Mouse (Mus musculus): Measurements from ENCODE around the gene Stk38l.
"Not testable (repeated sequence)": the region's sequence is repeated elsewhere in the genome, so short reads cannot be mapped to it uniquely, and the experiment has no call there.

Stk38l gene

DNA sequence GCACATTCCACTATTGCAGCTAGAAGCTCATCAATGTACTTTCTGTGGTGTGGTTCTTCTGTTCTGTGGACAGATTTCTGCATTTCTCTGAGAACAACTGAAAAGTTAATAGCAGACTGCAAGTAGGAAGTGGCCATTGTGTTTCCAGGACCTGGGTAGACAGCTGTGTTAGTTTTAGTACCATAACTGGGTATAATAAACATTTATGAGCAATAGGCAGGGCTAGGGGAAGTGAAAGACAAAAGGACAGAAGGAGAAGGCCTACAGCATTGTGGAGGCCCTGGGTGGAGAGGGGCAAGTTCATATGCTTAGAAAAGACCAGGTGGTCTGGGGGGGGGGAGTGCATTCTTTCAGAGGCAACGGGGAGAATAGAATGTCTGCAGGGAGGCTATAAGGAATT is 8.8 kb downstream of the Stk38l start:
- DNase-seq (ENCODE audit: extremely low spot score) = no peak

DNA sequence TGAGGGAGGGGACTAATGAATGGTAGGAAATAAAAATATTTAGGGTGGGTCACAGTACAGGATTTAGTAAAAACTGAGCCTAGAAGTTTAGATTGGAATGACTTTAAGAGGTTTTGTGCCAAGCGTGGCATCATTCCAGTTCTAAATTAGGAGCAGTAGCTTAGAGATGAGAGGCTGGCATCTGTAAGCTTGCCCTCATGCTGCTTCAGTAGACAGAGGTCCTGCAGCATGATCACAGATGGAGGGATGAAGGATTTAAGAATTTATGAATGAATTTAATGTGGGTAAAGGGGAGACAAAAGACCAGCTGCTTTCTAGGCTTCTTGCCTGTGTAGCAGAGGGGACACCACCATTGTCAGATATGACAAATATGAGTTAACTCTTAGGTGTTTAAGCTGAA is 14.1 kb downstream of the Stk38l start:
- DNase-seq (ENCODE audit: extremely low spot score) = no peak

DNA sequence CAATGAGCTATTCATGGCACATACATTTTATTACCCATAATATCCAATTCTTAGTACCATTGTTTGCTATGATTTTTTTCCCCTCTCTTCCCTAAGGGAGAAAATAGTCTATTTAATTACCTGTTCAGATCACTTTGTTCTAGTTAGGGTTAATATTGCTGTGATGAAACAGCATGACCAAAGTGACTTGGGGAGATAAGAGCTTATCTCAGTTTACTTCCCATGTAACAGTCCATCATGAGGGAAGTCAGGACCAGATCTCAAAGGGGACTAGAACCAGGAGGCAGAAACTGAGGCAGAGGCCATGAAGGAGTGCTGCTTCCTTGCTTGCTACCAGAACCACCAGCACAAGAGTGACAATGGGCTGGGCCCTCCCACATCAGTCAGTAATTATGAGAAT is 15.9 kb downstream of the Stk38l start:
- no peak for DNase-seq (ENCODE audit: extremely low spot score)

DNA sequence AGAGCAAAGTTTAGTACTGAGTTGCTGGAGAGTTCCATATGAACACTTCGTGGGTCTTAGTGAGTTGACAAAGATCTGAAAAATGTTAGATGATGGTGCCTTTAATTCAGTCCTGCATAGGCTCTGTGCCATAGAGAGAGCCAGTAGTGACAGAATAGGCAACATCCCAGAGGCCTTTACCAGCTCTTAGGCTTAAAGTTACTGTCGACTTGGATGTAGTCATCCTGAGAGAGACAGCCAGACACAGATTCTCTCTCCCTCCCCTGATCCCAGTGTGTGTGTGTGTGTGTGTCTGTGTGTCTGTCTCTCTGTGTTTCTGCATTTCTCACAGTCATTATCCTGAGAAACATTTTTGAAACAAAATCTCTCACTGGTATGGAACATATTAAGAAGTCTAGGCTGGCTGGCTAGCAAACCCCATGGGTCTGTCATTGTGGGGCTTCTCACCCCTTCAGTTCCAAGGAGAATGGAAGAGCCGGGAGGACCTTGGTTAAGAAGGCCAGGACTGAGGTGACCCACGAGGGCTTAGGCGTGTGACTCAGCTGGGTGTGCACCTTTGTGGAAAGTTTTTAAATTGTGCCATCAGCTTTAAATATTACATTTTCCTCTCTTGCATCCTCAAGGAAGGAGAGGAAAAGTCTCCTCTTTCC is 17.3 kb downstream of the Stk38l start:
- no peak for DNase-seq (ENCODE audit: extremely low spot score)

DNA sequence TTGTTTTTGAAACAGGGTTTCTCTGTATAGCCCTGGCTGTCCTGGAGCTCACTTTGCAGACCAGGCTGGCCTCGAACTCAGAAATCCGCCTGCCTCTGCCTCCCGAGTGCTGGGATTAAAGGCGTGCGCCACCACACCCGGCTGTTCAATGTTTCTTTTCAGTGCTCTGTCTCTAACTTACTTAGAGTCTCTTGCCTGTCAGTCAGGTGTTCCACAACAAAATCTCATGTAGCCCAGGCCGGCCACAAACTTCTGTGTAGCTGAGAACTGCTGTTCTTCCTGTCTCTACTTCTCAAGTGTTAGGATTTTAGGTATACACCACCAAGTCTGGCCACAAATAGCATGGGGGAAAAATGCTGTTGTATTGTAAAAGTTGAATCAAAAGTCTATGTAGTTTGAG is 19.5 kb downstream of the Stk38l start:
- not testable (repeated sequence) for DNase-seq (ENCODE audit: extremely low spot score)

DNA sequence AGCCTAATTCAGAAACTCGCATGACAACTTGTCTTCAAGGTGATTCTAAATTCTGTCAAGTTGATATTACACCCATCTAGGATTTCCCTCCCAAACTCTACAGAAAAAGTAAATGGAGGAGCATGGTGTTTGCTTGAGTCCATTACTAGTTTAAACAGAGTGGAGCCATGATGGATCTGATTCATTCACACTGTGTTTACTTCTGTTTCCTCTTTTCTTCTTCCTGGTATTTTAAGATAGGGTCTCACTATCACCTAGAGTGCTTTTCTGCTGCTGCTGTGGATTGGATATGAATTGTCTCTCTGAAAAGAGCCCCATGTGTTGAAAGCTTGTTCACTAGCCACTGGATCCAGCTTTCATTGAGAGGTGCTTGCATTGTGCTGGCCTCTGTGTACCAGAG is 20.4 kb downstream of the Stk38l start:
- no peak for DNase-seq (ENCODE audit: extremely low spot score)

DNA sequence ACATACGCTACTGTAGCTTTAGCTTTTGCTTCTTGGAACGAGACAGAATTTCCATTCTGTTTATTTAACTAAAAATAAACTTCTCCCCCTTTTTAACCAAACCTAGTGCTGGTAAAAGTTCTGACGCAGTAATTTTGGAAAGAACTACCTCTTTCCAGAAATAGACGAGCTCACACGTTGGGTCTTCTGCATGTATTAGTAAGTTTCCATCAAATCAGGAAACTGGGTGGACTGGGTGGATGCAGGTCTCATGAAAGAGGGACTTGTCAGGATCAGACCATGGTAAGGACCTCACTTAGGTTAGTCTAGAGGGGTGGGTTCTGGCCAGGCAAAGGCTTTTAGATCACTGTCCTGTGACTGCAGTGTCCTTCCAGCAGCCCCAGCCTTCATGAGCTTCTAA is 21.8 kb downstream of the Stk38l start:
- no peak for DNase-seq (ENCODE audit: extremely low spot score)

DNA sequence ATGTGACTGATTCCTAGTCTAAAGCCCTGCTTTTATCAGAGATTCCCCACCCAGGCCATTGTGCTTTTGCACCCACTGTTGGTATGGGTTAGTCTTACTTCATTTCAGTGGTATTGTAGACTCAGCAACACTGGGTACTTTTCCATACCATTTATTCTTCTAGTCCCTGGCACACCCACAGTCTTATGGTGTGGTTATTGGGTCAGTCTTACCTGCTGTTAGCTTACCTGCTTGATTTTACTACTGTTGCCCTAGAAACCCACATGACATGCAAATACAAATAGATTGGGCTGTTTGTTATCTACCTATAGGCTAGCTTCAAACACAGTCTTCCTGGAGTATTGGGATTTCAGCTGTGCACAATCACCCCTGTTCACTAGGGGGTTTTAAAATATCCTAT is 22.3 kb downstream of the Stk38l start:
- no peak for DNase-seq (ENCODE audit: extremely low spot score)

DNA sequence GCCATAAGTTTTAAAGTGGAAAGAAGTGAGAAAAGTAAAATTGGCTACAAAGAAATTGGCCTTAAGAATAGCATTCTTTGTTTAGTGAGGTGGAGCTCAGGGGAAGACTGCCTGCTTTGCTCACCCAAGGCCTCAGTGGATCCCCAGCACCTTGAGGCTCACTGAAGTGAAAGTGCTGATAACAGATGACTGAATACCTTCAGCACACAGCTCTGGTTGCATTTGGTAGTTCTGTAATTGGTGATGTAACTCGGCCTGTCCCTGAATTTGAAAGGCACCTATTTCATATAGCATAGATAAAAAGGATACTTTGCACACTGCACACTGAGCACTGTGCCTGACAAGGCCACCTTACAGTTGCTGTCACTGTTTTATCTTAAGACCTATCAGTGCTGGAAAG is 23.5 kb downstream of the Stk38l start:
- DNase-seq (ENCODE audit: extremely low spot score) = no peak

DNA sequence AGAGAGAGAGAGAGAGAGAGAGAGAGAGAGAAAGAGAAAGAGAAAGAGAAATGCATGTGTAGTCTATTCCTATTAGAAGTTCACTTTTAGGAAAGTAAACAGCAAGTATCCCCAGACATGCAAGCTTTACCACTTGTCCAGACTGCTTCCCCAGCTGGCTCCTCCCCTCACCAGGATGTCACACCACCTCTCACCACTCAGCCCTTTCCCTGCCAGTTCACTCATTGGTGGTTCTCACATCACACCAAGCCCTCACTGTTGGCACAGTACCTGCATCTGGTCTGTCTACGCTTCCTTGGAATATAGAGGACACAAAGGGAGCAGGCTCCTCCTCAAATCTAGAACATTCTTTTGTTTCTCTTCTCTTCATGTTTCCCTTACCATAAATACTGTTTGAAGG is 26.9 kb downstream of the Stk38l start:
- no peak for DNase-seq (ENCODE audit: extremely low spot score)

DNA sequence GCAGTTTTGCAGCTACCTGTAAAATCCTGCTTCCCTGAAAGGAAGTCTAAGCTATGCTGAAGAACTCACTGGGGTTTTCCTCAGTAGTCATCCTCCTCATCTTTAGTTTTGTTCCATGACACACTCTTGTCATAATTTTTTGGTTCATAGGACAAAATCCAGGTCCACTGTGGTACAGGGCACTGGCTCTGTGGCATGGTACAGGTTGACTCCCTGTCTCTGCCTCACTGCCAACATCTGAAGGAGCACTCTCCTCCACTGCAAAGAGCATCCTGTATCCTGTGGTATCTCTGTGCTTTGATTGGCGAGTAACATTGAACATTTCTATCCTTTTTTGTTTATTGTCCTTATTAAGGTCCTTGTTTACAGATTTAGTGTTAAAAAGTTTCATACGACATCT is 27.4 kb downstream of the Stk38l start:
- no peak for DNase-seq (ENCODE audit: extremely low spot score)

DNA sequence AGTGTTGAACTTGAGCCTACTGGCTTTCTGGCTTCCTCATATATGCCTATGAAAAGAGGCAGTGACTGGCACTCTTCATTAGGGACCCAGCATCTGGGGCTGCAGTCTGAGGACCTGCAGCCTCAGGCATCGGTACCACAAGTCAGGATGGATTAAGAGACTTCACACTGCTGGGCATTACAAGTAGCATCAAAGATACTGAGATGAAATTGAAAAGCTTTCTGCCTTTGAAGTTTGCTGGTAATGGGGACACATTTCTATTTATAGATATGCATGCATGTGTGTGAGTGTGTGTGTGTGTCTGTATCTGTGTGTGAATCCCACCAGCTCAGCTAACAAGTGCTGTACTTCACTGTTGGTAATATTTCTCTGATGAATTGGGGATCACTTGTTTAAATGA is 27.8 kb downstream of the Stk38l start:
- no peak for DNase-seq (ENCODE audit: extremely low spot score)

DNA sequence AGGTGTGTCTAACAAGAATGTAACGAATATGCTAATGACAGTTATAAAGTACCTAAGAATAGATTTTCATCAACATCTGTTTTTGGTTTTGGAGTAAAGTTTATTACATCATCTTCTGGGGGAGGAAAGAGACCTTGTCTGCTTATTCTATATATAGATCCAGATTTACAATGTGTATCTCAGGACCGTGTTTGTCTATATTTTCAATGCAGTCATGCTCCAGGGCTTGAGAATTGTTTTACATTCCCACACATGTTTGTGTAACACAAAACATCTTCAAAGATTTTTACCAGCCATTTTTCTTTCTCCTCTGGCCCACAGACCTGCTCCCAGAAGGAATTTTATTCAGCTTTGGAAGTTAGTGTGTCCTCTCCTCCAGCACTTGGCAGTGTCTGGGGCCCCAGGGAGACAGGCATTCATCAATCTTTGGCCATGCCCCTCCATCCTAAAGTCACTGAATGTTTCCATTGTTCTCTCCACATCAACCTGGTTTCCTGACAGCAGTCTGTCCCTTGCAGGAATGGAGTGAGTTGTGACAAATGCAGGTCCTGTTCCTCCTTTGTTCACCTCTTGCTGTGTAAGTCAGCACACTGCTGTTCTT is 28.9 kb downstream of the Stk38l start:
- no peak for DNase-seq (ENCODE audit: extremely low spot score)

DNA sequence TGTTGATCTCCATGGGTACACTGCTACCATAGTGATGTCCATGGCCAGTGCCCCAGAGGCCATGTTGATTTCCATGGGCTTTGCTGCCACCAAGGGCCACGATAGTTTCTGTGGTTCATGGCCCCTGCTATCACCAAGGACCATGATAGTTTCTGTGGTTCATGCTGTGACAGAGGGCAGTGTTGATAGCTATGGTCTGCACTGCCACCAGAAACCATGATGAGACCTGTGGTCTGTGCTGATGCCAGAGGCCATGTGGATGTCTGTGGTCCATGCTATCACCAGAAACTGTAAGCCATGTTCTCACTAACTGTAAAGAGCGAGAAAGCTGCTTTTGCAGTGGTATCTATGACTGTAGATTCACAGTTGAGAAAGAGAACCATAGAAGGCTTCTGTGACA is 30.3 kb downstream of the Stk38l start:
- DNase-seq (ENCODE audit: extremely low spot score) = no peak

DNA sequence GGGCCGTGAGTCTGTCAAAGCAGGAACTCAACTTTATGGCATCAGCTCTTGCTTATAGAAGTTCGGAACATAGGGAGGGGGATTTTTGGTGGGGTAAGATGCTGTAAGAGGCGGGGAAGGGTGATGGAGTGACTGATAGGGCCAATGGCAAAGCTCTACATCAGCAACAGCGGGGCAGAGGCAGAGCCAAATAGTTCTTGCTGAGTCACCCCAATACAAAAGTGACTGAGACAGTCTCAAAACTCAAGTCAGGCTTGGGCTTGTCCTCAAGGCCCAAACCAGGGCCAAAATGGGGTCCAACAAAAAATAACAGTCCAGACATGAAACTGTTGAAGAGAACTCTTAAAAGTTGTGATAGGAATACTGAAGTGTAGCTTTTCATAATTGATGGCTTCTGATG is 30.9 kb downstream of the Stk38l start:
- no peak for DNase-seq (ENCODE audit: extremely low spot score)

DNA sequence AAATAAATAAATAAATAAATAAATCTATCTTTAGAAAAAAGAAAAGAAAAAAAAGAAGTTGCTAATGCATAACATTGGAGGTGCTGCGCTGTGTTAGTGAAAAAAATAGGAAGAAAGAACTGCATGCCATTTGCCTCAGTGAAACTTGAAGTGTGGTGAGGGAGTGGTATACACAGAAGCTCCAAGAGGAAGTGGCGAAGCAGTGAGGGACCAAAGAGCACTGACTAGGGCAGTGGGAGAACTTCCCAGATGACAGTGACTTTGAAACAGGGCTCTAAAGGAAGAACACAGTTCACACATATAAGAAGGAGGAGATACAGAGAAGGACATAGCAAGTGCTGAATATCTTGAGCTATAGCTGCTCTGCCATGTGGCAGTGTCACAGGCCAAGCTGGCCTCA is 34.2 kb downstream of the Stk38l start:
- no peak for DNase-seq (ENCODE audit: extremely low spot score)

DNA sequence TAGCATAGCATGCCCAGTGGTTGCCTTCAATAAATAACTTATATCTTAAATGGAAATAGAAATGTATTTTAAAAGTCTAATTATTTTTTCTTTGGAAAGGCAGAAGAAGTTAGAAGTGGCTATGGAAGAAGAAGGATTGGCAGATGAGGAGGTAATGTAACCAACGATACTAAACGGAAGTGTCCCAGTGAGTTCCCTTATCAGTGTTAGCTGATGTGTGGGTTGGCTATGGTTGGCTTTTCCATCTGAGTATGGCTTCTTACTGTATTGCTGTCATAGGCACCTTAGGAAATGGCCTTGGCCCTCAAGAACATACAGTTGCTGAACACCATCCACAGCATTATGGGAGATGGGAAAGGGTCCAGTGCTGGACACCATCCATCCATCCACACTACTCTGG is 35.2 kb downstream of the Stk38l start:
- no peak for DNase-seq (ENCODE audit: extremely low spot score)

DNA sequence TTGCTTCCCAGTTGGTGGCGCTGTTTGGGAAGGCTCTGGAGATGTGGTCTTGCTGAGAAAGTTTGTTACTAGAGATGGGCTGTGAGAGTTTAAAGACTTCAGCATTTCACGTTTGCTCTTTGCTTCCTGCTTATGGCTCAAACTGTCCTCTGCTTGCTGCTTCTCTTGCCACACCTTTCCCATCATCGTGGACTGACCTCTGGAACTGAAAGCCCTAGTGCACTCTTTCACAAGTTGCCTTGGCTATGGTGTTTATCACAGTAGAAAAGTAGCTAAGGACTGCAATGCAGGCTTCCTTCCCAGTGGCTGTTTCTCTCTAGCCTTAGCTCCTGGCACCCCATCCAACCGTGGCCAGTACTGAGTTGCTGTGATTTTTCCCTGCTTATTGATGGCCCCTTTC is 35.9 kb downstream of the Stk38l start:
- no peak for DNase-seq (ENCODE audit: extremely low spot score)

DNA sequence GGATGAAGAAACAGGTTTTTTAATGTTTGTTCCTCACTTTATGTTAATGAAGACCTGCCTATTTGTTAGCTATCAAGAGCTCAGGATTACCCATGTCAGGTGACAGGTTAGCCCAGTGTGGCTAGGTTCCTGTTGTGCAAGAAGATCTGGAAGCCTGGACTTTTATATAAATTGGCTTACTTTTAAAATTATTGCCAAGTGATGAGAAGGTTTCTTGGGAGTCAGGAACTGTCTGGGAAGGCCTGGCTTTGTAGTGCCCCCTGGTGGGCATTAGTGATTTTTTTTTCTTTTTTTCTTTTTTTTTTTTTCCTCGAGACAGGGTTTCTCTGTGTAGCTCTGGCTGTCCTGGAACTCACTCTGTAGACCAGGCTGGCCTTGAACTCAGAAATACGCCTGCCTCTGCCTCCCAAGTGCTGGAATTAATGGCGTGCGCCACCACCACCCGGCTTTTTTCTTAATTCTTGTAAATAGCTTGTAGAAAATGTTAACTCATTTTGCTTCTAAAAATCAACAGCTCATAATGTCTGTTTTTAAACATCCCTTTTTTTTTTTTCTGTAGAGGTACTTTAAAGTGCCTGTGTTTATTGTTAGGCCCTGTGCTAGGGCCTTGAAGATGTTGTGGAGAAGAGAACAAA is 37.6 kb downstream of the Stk38l start:
- DNase-seq (ENCODE audit: extremely low spot score) = peak; percentile 42

DNA sequence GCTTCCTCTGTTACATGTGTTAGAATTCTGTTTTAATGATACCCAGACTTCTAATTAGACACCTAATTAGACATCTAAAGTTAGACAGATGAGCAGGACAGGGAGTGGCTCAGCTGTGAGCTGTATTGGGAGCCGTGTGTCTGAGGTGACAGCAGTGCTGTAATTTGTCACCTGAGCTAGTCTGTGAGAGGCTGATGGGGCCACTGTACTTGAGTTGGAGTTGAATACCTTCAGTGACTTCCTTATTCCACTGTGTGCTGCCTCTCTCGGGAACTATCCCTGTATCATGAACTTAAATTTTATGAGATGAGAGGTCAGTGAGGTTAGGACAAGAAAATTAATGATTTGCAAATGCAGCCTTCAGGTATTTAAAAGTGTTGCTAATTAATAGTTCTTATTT is 39.8 kb downstream of the Stk38l start:
- DNase-seq (ENCODE audit: extremely low spot score) = no peak

DNA sequence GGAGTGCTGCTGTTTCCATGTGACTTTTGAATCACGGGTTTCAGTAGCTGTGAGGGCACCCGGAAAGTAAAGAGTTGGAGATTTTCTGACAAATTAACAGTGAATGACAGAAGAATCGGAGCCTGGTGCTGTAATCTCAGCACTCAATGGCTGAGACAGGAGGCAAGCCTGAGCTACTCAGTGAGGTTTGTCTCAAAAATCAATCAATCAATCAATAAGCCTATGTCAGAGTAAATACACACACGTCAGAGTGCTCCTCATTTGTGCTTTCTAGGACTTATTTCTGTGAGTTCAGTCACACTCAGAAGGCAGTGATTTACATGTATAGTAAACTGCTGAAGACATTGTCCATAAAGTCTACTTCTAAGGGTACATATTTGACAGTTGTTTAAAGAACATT is 40.5 kb downstream of the Stk38l start:
- no peak for DNase-seq (ENCODE audit: extremely low spot score)

DNA sequence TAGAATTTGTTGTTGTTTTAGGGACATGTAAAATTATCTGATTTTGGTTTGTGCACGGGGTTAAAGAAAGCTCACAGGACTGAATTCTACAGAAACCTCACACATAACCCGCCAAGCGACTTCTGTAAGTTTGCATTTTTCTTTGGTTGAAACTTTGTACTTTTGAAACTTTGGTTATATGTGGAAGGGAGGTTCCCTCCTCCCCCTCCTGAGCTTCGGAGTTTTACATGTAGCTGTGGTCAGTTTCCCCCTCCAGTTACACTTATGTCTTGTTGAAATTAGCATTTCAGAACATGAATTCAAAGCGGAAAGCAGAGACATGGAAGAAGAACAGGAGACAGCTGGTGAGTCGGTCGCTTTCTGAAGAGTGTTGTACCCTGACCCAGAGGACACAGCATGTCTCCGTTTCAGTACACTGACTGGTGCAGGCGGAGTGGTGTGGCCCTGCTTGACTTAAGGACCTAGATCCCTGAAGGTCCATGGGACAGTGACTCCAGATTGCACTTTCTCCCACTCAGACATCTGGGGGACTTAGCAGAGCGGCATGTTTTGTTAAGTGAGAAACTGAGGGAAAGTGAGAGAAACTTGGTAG is 44.1 kb downstream of the Stk38l start:
- DNase-seq (ENCODE audit: extremely low spot score) = no peak

DNA sequence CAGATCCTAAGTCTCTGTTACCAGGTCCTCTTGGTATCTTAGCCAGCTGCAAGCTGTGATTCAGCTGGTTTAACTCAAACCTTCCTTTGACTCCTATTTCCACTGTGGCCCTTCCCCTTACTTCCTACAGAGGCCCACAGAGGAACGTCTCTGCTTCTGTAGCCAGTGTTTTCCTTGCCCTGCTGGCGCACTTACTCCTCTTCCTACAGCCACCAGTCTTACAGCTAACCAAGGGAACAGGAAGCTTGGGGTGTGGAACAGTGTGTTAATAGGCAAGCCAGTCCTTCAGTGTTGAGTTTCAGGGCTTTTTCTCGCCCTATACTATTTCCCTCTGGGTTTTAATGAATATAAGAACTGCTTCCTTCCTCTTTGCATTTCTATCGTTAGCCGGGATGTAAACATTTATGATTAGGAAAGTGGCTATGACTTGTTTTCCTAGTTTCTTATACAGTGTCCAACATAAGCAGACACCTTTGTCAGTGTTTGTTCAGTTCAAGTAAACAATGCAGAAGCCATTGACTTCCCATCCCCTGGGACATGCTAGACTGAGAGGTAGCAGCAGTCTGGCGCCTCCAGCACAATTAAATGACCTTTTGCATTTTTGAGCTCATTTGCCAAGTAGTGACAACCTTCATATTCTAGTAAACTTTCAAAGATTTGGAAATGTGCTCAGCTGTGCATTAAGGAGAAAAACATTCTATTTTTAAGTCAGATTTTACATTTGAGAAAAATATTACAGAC is 45.4 kb downstream of the Stk38l start:
- DNase-seq (ENCODE audit: extremely low spot score) = no peak

Data from embryo, embryonic 9.5 days (tissue).